Mouse (Mus musculus) cortical plate, adult 2 months (tissue): Measurements from ENCODE around the gene Fbxw9. TPM values are rescaled to one million over a fixed set of nuclear protein-coding genes. Genes with fewer than 3 reads are reported as not detected.

ENCODE experiments used
- H3K27ac ChIP-seq: fragments of 200-500 bp; 2 replicates; pipeline ENCODE4 v1.5.1; 2012; ENCODE audit warnings: low read length, control low read depth, inconsistent platforms; ENCODE audit not compliant: insufficient read depth
- H3K4me1 ChIP-seq: fragments of 200-500 bp; 2 replicates; pipeline ENCODE4 v1.6.1; 2011; ENCODE audit warnings: low read length; ENCODE audit not compliant: control insufficient read depth, insufficient read depth
- H3K4me3 ChIP-seq: fragments of 200-500 bp; 2 replicates; pipeline ENCODE4 v1.5.1; 2011; ENCODE audit warnings: mild to moderate bottlenecking, low read length, control low read depth; ENCODE audit not compliant: insufficient read depth
- CTCF ChIP-seq: fragments of 200-500 bp; IDR thresholded peaks from 2 replicates; pipeline ENCODE4 v1.5.1; 2011; ENCODE audit warnings: mild to moderate bottlenecking, control low read depth, low read length; ENCODE audit not compliant: insufficient read depth; ENCODE audit errors: extremely low read depth
- POLR2A ChIP-seq: fragments of 200-500 bp; IDR thresholded peaks from 2 replicates; pipeline ENCODE4 v1.6.1; 2011; ENCODE audit warnings: mild to moderate bottlenecking, low read length, control low read depth; ENCODE audit not compliant: insufficient read depth; ENCODE audit errors: extremely low read depth
- polyA plus RNA-seq: library from polyadenylated mRNA; depleted of rRNA; stranded (reverse); fragments of >200 nt; gene quantifications from 2 replicates; pipeline ENCODE4 v1.2.3, GENCODE M21; 2012; rRNA removed

The Fbxw9 gene
- polyA plus RNA-seq, 1 experiment: 45.1 TPM

DNA sequence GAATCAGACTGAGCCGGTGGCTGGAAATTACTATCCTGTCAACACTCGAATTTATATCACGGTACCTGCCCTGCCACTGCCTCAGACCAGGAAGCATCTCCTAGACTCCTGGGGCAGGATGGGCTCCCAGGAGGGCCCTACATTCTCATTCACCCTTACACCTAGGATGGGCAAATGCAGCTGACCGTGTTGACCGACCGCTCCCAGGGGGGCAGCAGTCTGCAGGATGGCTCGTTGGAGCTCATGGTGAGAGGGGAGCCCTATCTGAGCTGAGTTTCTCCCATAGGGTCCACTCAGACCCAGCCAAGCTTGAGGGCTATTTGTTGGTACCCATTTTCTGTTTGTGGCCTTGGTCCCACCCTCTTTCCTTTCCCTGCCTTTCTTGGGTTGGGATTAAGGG lies 35.7 kb downstream of the Fbxw9 start:
- no peak overlapping the region for H3K4me3 ChIP-seq
- TF ChIP-seq POLR2A (no peak), CTCF (no peak)
- no peaks in the 10 kb centered on the region for H3K4me1 ChIP-seq
- no peak overlapping the region for H3K27ac ChIP-seq

DNA sequence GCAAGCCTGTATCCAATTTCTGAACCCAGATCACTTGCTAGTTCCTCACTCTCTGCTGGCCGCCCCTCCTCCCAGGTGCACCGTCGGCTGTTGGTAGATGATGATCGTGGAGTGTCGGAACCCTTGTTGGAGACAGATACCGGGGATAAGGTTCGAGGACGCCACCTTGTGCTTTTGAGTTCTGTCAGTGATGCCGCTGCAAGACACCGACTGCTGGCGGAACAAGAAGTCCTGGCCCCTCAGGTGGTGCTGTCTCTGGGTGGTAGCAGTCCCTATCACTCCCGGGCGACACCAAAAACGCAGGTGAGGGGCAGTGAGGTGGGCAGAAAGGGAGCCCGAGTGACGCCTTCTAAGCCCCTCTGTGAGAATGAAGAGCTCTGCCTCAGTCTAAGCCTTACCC lies 36.3 kb downstream of the Fbxw9 start:
- no peaks in the 10 kb centered on the region for H3K4me1 ChIP-seq
- no peak overlapping the region for H3K4me3 ChIP-seq
- no peak overlapping the region for H3K27ac ChIP-seq
- no peak for TF ChIP-seq CTCF
- no peak for TF ChIP-seq POLR2A

DNA sequence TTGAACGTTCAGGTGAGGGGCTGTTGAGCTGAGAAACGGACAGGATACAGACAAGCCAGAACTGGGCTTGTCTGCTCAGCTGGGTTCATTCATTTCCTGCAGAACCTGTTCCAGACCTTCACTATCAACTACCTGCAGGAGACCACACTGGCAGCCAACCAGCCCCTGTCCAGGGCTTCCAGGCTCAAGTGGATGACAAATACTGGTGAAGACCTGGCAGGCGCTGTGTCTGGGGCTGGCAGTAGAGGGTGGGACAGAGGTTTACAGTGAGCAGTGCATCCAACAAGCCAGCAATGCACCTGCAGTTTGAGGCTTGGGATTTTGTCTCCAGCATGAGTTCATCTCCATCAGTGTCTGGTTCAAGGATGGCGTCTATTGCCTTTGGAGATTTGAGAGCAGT lies 37.0 kb downstream of the Fbxw9 start:
- no peak overlapping the region for H3K4me3 ChIP-seq
- H3K27ac ChIP-seq: no peak overlapping the region
- TF ChIP-seq CTCF (no peak), POLR2A (no peak)
- H3K4me1 ChIP-seq: no peaks in the 10 kb centered on the region

DNA sequence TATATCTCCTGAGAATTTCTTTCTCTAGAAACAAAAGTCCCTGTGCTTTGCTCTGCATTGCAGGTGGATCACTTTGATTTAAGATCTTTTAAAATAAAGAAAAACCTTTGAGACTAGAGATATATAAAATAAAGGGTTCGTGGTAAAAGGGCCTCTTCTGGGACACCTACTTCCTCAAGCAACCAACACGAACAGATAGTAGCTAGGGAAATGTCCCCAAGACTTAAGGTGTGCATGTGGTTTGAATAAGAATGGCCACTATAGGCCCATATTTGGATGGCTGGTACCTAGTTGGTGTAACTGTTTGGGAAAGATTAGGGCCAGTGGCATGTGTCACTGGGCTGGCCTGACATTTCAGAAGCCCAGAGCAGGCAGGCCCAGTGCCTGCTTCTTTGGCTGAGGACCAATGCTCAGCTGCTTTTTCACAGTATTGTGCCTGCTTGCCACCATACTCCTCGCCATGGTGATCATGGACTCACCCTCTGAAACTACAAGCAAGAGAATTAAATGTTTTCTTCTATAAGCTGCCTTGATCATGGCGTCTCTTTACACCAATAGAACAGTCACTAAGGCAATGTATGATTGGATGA lies 40.3 kb downstream of the Fbxw9 start:
- Histone ChIP-seq H3K27ac (no peak overlapping the region), H3K4me3 (no peak overlapping the region), H3K4me1 (no peaks in the 10 kb centered on the region)
- no peak for TF ChIP-seq POLR2A
- no peak for TF ChIP-seq CTCF

DNA sequence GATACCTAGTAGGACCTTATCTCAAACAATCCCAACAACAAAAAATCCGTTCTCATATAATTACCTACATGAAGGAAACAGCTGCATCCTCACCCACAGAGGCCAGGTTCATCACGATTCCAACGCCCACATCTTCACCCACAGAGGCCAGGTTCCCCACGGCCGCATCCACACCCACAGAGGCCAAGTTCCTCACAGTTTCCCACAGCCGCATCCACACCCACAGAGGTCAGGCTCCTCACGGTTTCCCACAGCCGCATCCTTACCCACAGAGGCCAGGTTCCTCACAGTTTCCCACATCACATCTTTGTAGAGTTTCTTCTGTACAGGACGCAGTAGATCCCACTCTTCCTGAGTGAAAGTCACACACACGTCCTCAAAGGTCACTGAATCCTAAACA lies 53.4 kb downstream of the Fbxw9 start:
- no peak overlapping the region for H3K4me3 ChIP-seq
- TF ChIP-seq POLR2A (no peak), CTCF (no peak)
- H3K4me1 ChIP-seq: no peaks in the 10 kb centered on the region
- no peak overlapping the region for H3K27ac ChIP-seq

DNA sequence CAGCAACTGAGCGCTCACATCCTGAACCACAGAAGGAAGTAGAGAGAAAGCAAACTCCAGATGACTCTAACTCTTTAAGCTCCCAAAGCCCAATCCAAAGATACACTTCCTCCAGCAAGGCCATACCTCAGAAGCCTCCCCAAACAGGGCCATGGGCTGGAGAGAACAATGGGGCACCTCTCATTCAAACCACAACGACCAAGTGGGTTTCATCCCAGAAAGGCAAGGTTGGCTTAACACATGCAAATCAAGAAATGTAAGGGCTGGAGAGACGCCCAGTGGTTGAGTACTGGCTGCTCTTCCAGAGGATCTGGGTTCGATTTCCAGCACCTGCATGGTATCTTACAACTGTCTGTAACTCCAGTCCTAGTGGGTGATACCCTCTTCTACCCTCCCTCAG lies 55.6 kb downstream of the Fbxw9 start:
- Histone ChIP-seq H3K4me3 (no peak overlapping the region), H3K27ac (no peak overlapping the region), H3K4me1 (no peaks in the 10 kb centered on the region)
- TF ChIP-seq POLR2A (no peak), CTCF (no peak)

Other genes with a start within 250 kb of the Fbxw9 start
- 14.9 and 16.0 TPM in 2 replicates for gene Dand5, start 237.2 kb upstream of the Fbxw9 start, polyA plus RNA-seq
- gene Gadd45gip1, start 228.5 kb upstream of the Fbxw9 start, polyA plus RNA-seq: 26.0 and 31.2 TPM in 2 replicates
- gene Rad23a, start 219.4 kb upstream of the Fbxw9 start, polyA plus RNA-seq: 84.7 and 85.9 TPM in 2 replicates
- gene Calr, start 213.1 kb upstream of the Fbxw9 start, polyA plus RNA-seq: 437 and 467 TPM in 2 replicates
- 58.7 and 60.4 TPM in 2 replicates for gene Farsa, start 203.1 kb upstream of the Fbxw9 start, polyA plus RNA-seq
- 3.7 and 4.2 TPM in 2 replicates for gene Syce2, start 187.9 kb upstream of the Fbxw9 start, polyA plus RNA-seq
- 81.5 and 91.9 TPM in 2 replicates for gene Gcdh, start 166.1 kb upstream of the Fbxw9 start, polyA plus RNA-seq
- gene Klf1, start 158.1 kb upstream of the Fbxw9 start, polyA plus RNA-seq: 0.23 and 0.35 TPM in 2 replicates
- gene Dnase2a, start 151.5 kb upstream of the Fbxw9 start, polyA plus RNA-seq: 6.1 and 6.7 TPM in 2 replicates
- 76.0 and 79.7 TPM in 2 replicates for gene Mast1, start 122.7 kb upstream of the Fbxw9 start, polyA plus RNA-seq
- 6.0 and 6.1 TPM in 2 replicates for gene Rtbdn, start 113.1 kb upstream of the Fbxw9 start, polyA plus RNA-seq
- not detected in 2 replicates for gene Gm49661, start 90.6 kb upstream of the Fbxw9 start, polyA plus RNA-seq
- gene Prdx2, start 90.5 kb upstream of the Fbxw9 start, polyA plus RNA-seq: 287 TPM in 2 replicates
- 37.3 and 37.7 TPM in 2 replicates for gene Rnaseh2a, start 90.3 kb upstream of the Fbxw9 start, polyA plus RNA-seq
- gene Junb, start 81.3 kb upstream of the Fbxw9 start, polyA plus RNA-seq: 57.5 and 81.7 TPM in 2 replicates
- 15.6 and 19.2 TPM in 2 replicates for gene Hook2, start 69.5 kb upstream of the Fbxw9 start, polyA plus RNA-seq
- not detected in 2 replicates for gene Best2, start 45.5 kb upstream of the Fbxw9 start, polyA plus RNA-seq
- gene Asna1, start 34.8 kb upstream of the Fbxw9 start, polyA plus RNA-seq: 267 and 268 TPM in 2 replicates
- gene Trir, start 33.2 kb upstream of the Fbxw9 start, polyA plus RNA-seq: 118 and 119 TPM in 2 replicates
- 110 and 112 TPM in 2 replicates for gene Tnpo2, start 23.1 kb upstream of the Fbxw9 start, polyA plus RNA-seq
- not detected in 2 replicates for gene Gm5741, start 7.9 kb downstream of the Fbxw9 start, polyA plus RNA-seq
- 70.6 and 74.6 TPM in 2 replicates for gene Dhps, start 11.7 kb downstream of the Fbxw9 start, polyA plus RNA-seq
- 120 and 139 TPM in 2 replicates for gene Wdr83os, start 20.7 kb downstream of the Fbxw9 start, polyA plus RNA-seq
- gene Wdr83, start 21.3 kb downstream of the Fbxw9 start, polyA plus RNA-seq: 54.7 and 56.4 TPM in 2 replicates
- 49.2 and 50.1 TPM in 2 replicates for gene Man2b1, start 23.2 kb downstream of the Fbxw9 start, polyA plus RNA-seq
- gene Zfp791, start 63.0 kb downstream of the Fbxw9 start, polyA plus RNA-seq: 3.7 and 4.2 TPM in 2 replicates
- not detected in 2 replicates for gene Cks1brt, start 91.9 kb downstream of the Fbxw9 start, polyA plus RNA-seq
- not detected in 2 replicates for gene Olfr371, start 165.9 kb downstream of the Fbxw9 start, polyA plus RNA-seq
- gene Orc6, start 239.6 kb downstream of the Fbxw9 start, polyA plus RNA-seq: 39.5 and 43.4 TPM in 2 replicates
- 81.2 and 84.2 TPM in 2 replicates for gene Vps35, start 239.7 kb downstream of the Fbxw9 start, polyA plus RNA-seq